Mouse (Mus musculus) liver, embryonic 14.5 days (tissue): Measurements from ENCODE around the gene Kantr.

Experiments used
- CTCF ChIP-seq: IDR thresholded peaks from 2 replicates; pipeline ENCODE4 v1.5.1; 2016; ENCODE audit warnings: antibody characterized with exemption, low read depth, control low read depth
- EP300 ChIP-seq: IDR thresholded peaks from 2 replicates; pipeline ENCODE4 v1.6.1; 2016; ENCODE audit warnings: antibody characterized with exemption, low read depth

GRCm38 (mm10) chrX:152323584-152323983 lies 3.7 kb downstream of the Kantr start:
- peak; percentile 45; the same call in 1 of the 2 replicates for TF ChIP-seq CTCF
- no peak for TF ChIP-seq EP300
